Mouse (Mus musculus) cortical plate, adult 2 months (tissue): ENCODE data around the gene Dmc1. TPM values are rescaled to one million over a fixed set of nuclear protein-coding genes. Genes with fewer than 3 reads are reported as not detected.

Experiments
- H3K27ac ChIP-seq: fragments of 200-500 bp; 2 replicates; pipeline ENCODE4 v1.5.1; 2012; ENCODE audit warnings: low read length, control low read depth, inconsistent platforms; ENCODE audit not compliant: insufficient read depth
- H3K4me1 ChIP-seq: fragments of 200-500 bp; 2 replicates; pipeline ENCODE4 v1.6.1; 2011; ENCODE audit warnings: low read length; ENCODE audit not compliant: control insufficient read depth, insufficient read depth
- H3K4me3 ChIP-seq: fragments of 200-500 bp; 2 replicates; pipeline ENCODE4 v1.5.1; 2011; ENCODE audit warnings: mild to moderate bottlenecking, low read length, control low read depth; ENCODE audit not compliant: insufficient read depth
- CTCF ChIP-seq: fragments of 200-500 bp; IDR thresholded peaks from 2 replicates; pipeline ENCODE4 v1.5.1; 2011; ENCODE audit warnings: mild to moderate bottlenecking, control low read depth, low read length; ENCODE audit not compliant: insufficient read depth; ENCODE audit errors: extremely low read depth
- POLR2A ChIP-seq: fragments of 200-500 bp; IDR thresholded peaks from 2 replicates; pipeline ENCODE4 v1.6.1; 2011; ENCODE audit warnings: mild to moderate bottlenecking, low read length, control low read depth; ENCODE audit not compliant: insufficient read depth; ENCODE audit errors: extremely low read depth
- polyA plus RNA-seq: library from polyadenylated mRNA; depleted of rRNA; stranded (reverse); fragments of >200 nt; gene quantifications from 2 replicates; pipeline ENCODE4 v1.2.3, GENCODE M21; 2012

Gene Dmc1
- polyA plus RNA-seq, 1 experiment: 2.8 TPM

GRCm38 (mm10) chr15:79545921-79546399, 58.9 kb downstream of the Dmc1 start:
- Histone ChIP-seq H3K27ac (peak overlapping the region; percentile 99), H3K4me1 (no peaks in the 10 kb centered on the region; the same call in 1 of the 2 replicates), H3K4me3 (peak overlapping the region; percentile 84)
- no peak for TF ChIP-seq CTCF
- TF ChIP-seq POLR2A: no peak

GRCm38 (mm10) chr15:79545496-79545895, 59.4 kb downstream of the Dmc1 start:
- peak overlapping the region; percentile 90; the same call in 1 of the 2 replicates for H3K27ac ChIP-seq
- TF ChIP-seq CTCF (no peak), POLR2A (no peak)
- no peaks in the 10 kb centered on the region; the same call in 1 of the 2 replicates for H3K4me1 ChIP-seq
- H3K4me3 ChIP-seq: peak overlapping the region; percentile 84

- H3K27ac ChIP-seq: no peak overlapping the region
- no peak overlapping the region for H3K4me3 ChIP-seq
- no peaks in the 10 kb centered on the region; the same call in 1 of the 2 replicates for H3K4me1 ChIP-seq
- TF ChIP-seq CTCF (no peak), POLR2A (no peak)
These were observed 60.9 kb downstream of the Dmc1 start for GRCm38 (mm10) chr15:79543968-79544367.

- H3K4me3 ChIP-seq: no peak overlapping the region
- TF ChIP-seq CTCF (no peak), POLR2A (no peak)
- H3K4me1 ChIP-seq: no peaks in the 10 kb centered on the region
These were observed 71.1 kb downstream of the Dmc1 start for GRCm38 (mm10) chr15:79533796-79534195.

GRCm38 (mm10) chr15:79529935-79530334, 75.0 kb downstream of the Dmc1 start:
- no peak overlapping the region for H3K4me3 ChIP-seq
- TF ChIP-seq POLR2A: no peak
- no peak for TF ChIP-seq CTCF
- H3K27ac ChIP-seq: no peak overlapping the region
- H3K4me1 ChIP-seq: no peaks in the 10 kb centered on the region

More at GRCm38 (mm10) chr15:79533796-79534195, 71.1 kb downstream of the Dmc1 start:
- no peak overlapping the region for H3K27ac ChIP-seq

GRCm38 (mm10) chr15:79527991-79528639, 76.8 kb downstream of the Dmc1 start:
- Histone ChIP-seq H3K4me1 (no peaks in the 10 kb centered on the region), H3K27ac (no peak overlapping the region), H3K4me3 (no peak overlapping the region)
- no peak for TF ChIP-seq CTCF

GRCm38 (mm10) chr15:79527192-79527591, 77.7 kb downstream of the Dmc1 start:
- no peak overlapping the region for H3K4me3 ChIP-seq
- H3K4me1 ChIP-seq: no peaks in the 10 kb centered on the region
- no peak for TF ChIP-seq CTCF
- no peak for TF ChIP-seq POLR2A
- H3K27ac ChIP-seq: no peak overlapping the region

GRCm38 (mm10) chr15:79525979-79526768, 78.7 kb downstream of the Dmc1 start:
- TF ChIP-seq POLR2A (no peak), CTCF (no peak)
- H3K4me1 ChIP-seq: no peaks in the 10 kb centered on the region; the same call in 1 of the 2 replicates
- H3K4me3 ChIP-seq: no peak overlapping the region
- no peak overlapping the region for H3K27ac ChIP-seq

- TF ChIP-seq POLR2A (no peak), CTCF (no peak)
- no peak overlapping the region for H3K4me3 ChIP-seq
- H3K27ac ChIP-seq: no peak overlapping the region
These were observed 79.3 kb downstream of the Dmc1 start for GRCm38 (mm10) chr15:79525564-79525963.

More at GRCm38 (mm10) chr15:79525564-79525963, 79.3 kb downstream of the Dmc1 start:
- H3K4me1 ChIP-seq: no peaks in the 10 kb centered on the region; the same call in 1 of the 2 replicates
